Mouse (Mus musculus) limb, embryonic 13.5 days (tissue): Measurements from ENCODE around the gene Cdkn2d. TPM values are rescaled to one million over a fixed set of nuclear protein-coding genes. Genes with fewer than 3 reads are reported as not detected.

Experiments used
- polyA plus RNA-seq: library from polyadenylated mRNA; unstranded; fragments of >200 nt; fragmentation: Nextera tagmentation; extraction: Ambion mirVana; gene quantifications from 2 replicates; pipeline ENCODE4 v1.2.1, GENCODE M21; 2015

Cdkn2d gene
- polyA plus RNA-seq, 1 experiment from 2014 or later, result 51.2 TPM

Other genes with a start within 250 kb of the Cdkn2d start
- 1.0 and 1.3 TPM in 2 replicates for gene Zglp1, start 224.3 kb downstream of the Cdkn2d start, polyA plus RNA-seq
- gene Gm49373, start 218.3 kb downstream of the Cdkn2d start, polyA plus RNA-seq, result 0.59 and 0.88 TPM in 2 replicates
- gene Fdx1l, start 217.8 kb downstream of the Cdkn2d start, polyA plus RNA-seq, result 54.8 and 61.6 TPM in 2 replicates
- gene Gm38431, start 199.4 kb downstream of the Cdkn2d start, polyA plus RNA-seq, result 1.8 and 2.1 TPM in 2 replicates
- gene Raver1, start 199.4 kb downstream of the Cdkn2d start, polyA plus RNA-seq, result 55.0 and 63.2 TPM in 2 replicates
- 13.7 and 16.5 TPM in 2 replicates for gene Tyk2, start 160.2 kb downstream of the Cdkn2d start, polyA plus RNA-seq
- 320 and 346 TPM in 2 replicates for gene Cdc37, start 141.4 kb downstream of the Cdkn2d start, polyA plus RNA-seq
- 5.4 and 6.1 TPM in 2 replicates for gene Pde4a, start 125.7 kb downstream of the Cdkn2d start, polyA plus RNA-seq
- 79.7 and 82.5 TPM in 2 replicates for gene Keap1, start 52.0 kb downstream of the Cdkn2d start, polyA plus RNA-seq
- 0.77 and 0.83 TPM in 2 replicates for gene S1pr5, start 43.0 kb downstream of the Cdkn2d start, polyA plus RNA-seq
- 31.4 and 32.8 TPM in 2 replicates for gene Atg4d, start 26.1 kb downstream of the Cdkn2d start, polyA plus RNA-seq
- gene Kri1, start 3.4 kb downstream of the Cdkn2d start, polyA plus RNA-seq, result 16.2 and 18.3 TPM in 2 replicates
- gene Ap1m2, start 20.9 kb upstream of the Cdkn2d start, polyA plus RNA-seq, result 10.5 and 11.7 TPM in 2 replicates
- 118 and 131 TPM in 2 replicates for gene Slc44a2, start 29.3 kb upstream of the Cdkn2d start, polyA plus RNA-seq
- gene Ilf3, start 76.5 kb upstream of the Cdkn2d start, polyA plus RNA-seq, result 257 and 268 TPM in 2 replicates
- 49.5 and 52.2 TPM in 2 replicates for gene Qtrt1, start 120.4 kb upstream of the Cdkn2d start, polyA plus RNA-seq
- gene Dnm2, start 133.5 kb upstream of the Cdkn2d start, polyA plus RNA-seq, result 72.5 and 77.0 TPM in 2 replicates
- gene Tmed1, start 218.8 kb upstream of the Cdkn2d start, polyA plus RNA-seq, result 135 and 138 TPM in 2 replicates
- 5.2 and 5.5 TPM in 2 replicates for gene AB124611, start 234.8 kb upstream of the Cdkn2d start, polyA plus RNA-seq